Mouse (Mus musculus) MEL (cell line): ENCODE data around the gene Fam161b. TPM values are rescaled to one million over a fixed set of nuclear protein-coding genes. Genes with fewer than 3 reads are reported as not detected.

Experiments used
- DNase-seq: peaks from one replicate; pipeline ENCODE4 v3.0.0; 2011; ENCODE audit warnings: low read depth, low spot score
- H3K27ac ChIP-seq: 2 replicates; pipeline ENCODE4 v1.5.1; 2012; ENCODE audit warnings: low read depth, mild to moderate bottlenecking, control low read depth, low read length, moderate library complexity; ENCODE audit not compliant: control insufficient read depth
- H3K27me3 ChIP-seq, 2 experiments: fragments of 150-350 bp in 1 of 2; sonication (generic) in 1 of 2; 2 replicates each; pipeline ENCODE4 v1.6.1; 2012; ENCODE audit warnings: low read length in 2 of 2, mild to moderate bottlenecking in 2 of 2, improper control_type of control experiment in 1 of 2, moderate library complexity in 1 of 2; ENCODE audit not compliant: insufficient read depth in 2 of 2, control insufficient read depth in 1 of 2
- H3K36me3 ChIP-seq, 2 experiments: 2 replicates each; pipeline ENCODE4 v1.6.1; 2012 to 2014; ENCODE audit warnings: low read length in 2 of 2, improper control_type of control experiment in 1 of 2, inconsistent platforms in 1 of 2, mild to moderate bottlenecking in 1 of 2; ENCODE audit not compliant: insufficient read depth in 2 of 2, control insufficient read depth in 1 of 2
- H3K4me1 ChIP-seq, 2 experiments: fragments of 150-350 bp in 1 of 2; sonication (generic) in 1 of 2; 2 replicates each; pipeline ENCODE4 v1.6.1; 2012; ENCODE audit warnings: low read length in 2 of 2, improper control_type of control experiment in 1 of 2, mild to moderate bottlenecking in 1 of 2; ENCODE audit not compliant: insufficient read depth in 2 of 2, control insufficient read depth in 1 of 2
- H3K4me3 ChIP-seq, 2 experiments: fragments of 150-350 bp in 1 of 2; sonication (generic) in 1 of 2; 2 replicates each; pipeline ENCODE4 v1.5.1; 2012; ENCODE audit warnings: low read depth in 2 of 2, low read length in 2 of 2, mild to moderate bottlenecking in 2 of 2, moderate library complexity in 2 of 2, control low read depth in 1 of 2, improper control_type of control experiment in 1 of 2; ENCODE audit not compliant: control insufficient read depth in 1 of 2, insufficient read depth in 1 of 2
- H3K79me2 ChIP-seq: 2 replicates; pipeline ENCODE4 v1.6.1; 2012; ENCODE audit warnings: mild to moderate bottlenecking, low read length, moderate library complexity; ENCODE audit not compliant: control insufficient read depth, poor library complexity, insufficient read depth
- H3K9ac ChIP-seq: 2 replicates; pipeline ENCODE4 v1.6.1; 2012; ENCODE audit warnings: low read depth, mild to moderate bottlenecking, control low read depth, low read length, moderate library complexity; ENCODE audit not compliant: control insufficient read depth, poor library complexity, severe bottlenecking
- H3K9me3 ChIP-seq: fragments of 150-350 bp; sonication (generic); replicated peaks from 2 replicates; pipeline ENCODE4 v1.6.1; 2012; ENCODE audit warnings: mild to moderate bottlenecking, low read length, improper control_type of control experiment, moderate library complexity; ENCODE audit not compliant: insufficient read depth
- BHLHE40 ChIP-seq: IDR thresholded peaks from 2 replicates; pipeline ENCODE4 v1.6.1; 2012; ENCODE audit warnings: low read depth, mild to moderate bottlenecking, inconsistent platforms, low read length, improper control_type of control experiment, borderline replicate concordance
- CHD2 ChIP-seq: IDR thresholded peaks from 2 replicates; pipeline ENCODE4 v1.6.1; 2011; ENCODE audit warnings: low read length, improper control_type of control experiment
- CTCF ChIP-seq, 3 experiments: IDR thresholded peaks in 2 of 3; conservative IDR thresholded peaks in 1 of 3; 2 replicates each; pipeline ENCODE4 v1.5.1; 2011 to 2012; ENCODE audit warnings: low read length in 3 of 3, low read depth in 2 of 3, mild to moderate bottlenecking in 2 of 3, improper control_type of control experiment in 1 of 3, inconsistent platforms in 1 of 3, mixed read lengths in 1 of 3, moderate library complexity in 1 of 3; ENCODE audit not compliant: control insufficient read depth in 1 of 3, insufficient read depth in 1 of 3, poor library complexity in 1 of 3, severe bottlenecking in 1 of 3
- GATA1 ChIP-seq: IDR thresholded peaks from 2 replicates; pipeline ENCODE4 v1.6.1; 2011; ENCODE audit warnings: low read depth, low read length, improper control_type of control experiment
- JUND ChIP-seq: IDR thresholded peaks from 2 replicates; pipeline ENCODE4 v1.6.1; 2011; ENCODE audit warnings: low read depth, mild to moderate bottlenecking, improper control_type of control experiment, low read length
- KAT2A ChIP-seq: conservative IDR thresholded peaks from 2 replicates; pipeline ENCODE4 v1.6.1; 2012; ENCODE audit warnings: low read depth, low read length, improper control_type of control experiment, inconsistent platforms
- MAX ChIP-seq: IDR thresholded peaks from 2 replicates; pipeline ENCODE4 v1.6.1; 2011; ENCODE audit warnings: low read length, improper control_type of control experiment
- MAZ ChIP-seq: IDR thresholded peaks from 2 replicates; pipeline ENCODE4 v1.6.1; 2012; ENCODE audit warnings: low read depth, mild to moderate bottlenecking, inconsistent platforms, low read length, improper control_type of control experiment
- MEF2A ChIP-seq: IDR thresholded peaks from 2 replicates; pipeline ENCODE4 v1.6.1; 2014; ENCODE audit warnings: low read depth, mild to moderate bottlenecking, inconsistent platforms, low read length, improper control_type of control experiment; ENCODE audit not compliant: poor library complexity, insufficient replicate concordance, severe bottlenecking; ENCODE audit errors: extremely low read depth
- MXI1 ChIP-seq: IDR thresholded peaks from 2 replicates; pipeline ENCODE4 v1.6.1; 2011; ENCODE audit warnings: mild to moderate bottlenecking, low read depth, low read length, improper control_type of control experiment
- MYC ChIP-seq: IDR thresholded peaks from 2 replicates; pipeline ENCODE4 v1.6.1; 2011; ENCODE audit warnings: low read depth, mild to moderate bottlenecking, low read length, improper control_type of control experiment, moderate library complexity
- POLR2AphosphoS2 ChIP-seq: IDR thresholded peaks from 2 replicates; pipeline ENCODE4 v1.6.1; 2011; ENCODE audit warnings: low read length, improper control_type of control experiment
- POLR2AphosphoS5 ChIP-seq: IDR thresholded peaks from 2 replicates; pipeline ENCODE4 v1.6.1; 2012; ENCODE audit warnings: low read depth, borderline replicate concordance, mild to moderate bottlenecking, inconsistent platforms, low read length, moderate library complexity, mixed read lengths
- RCOR1 ChIP-seq: IDR thresholded peaks from 2 replicates; pipeline ENCODE4 v1.6.1; 2012; ENCODE audit warnings: low read depth, mild to moderate bottlenecking, inconsistent platforms, low read length, improper control_type of control experiment
- SMC3 ChIP-seq: IDR thresholded peaks from 2 replicates; pipeline ENCODE4 v1.6.1; 2011; ENCODE audit warnings: low read depth, low read length, improper control_type of control experiment
- TAL1 ChIP-seq: IDR thresholded peaks from 2 replicates; pipeline ENCODE4 v1.6.1; 2012; ENCODE audit warnings: mild to moderate bottlenecking, inconsistent platforms, low read length, moderate library complexity, mixed read lengths
- ZC3H11A ChIP-seq: IDR thresholded peaks from 2 replicates; pipeline ENCODE4 v1.6.1; 2012; ENCODE audit warnings: low read depth, mild to moderate bottlenecking, inconsistent platforms, low read length, improper control_type of control experiment
- ZKSCAN1 ChIP-seq: IDR thresholded peaks from 2 replicates; pipeline ENCODE4 v1.6.1; 2012; ENCODE audit warnings: low read depth, mild to moderate bottlenecking, inconsistent platforms, low read length, improper control_type of control experiment, moderate library complexity
- ZNF384 ChIP-seq: IDR thresholded peaks from 2 replicates; pipeline ENCODE4 v1.6.1; 2012; ENCODE audit warnings: low read depth, mild to moderate bottlenecking, inconsistent platforms, low read length, improper control_type of control experiment
- polyA plus RNA-seq, 2 experiments: library from polyadenylated mRNA; stranded (reverse) in 1 of 2; unstranded in 1 of 2; fragments of >175 nt in 1 of 2; fragments of >200 nt in 1 of 2; gene quantifications; 2 replicates each; pipeline versions ENCODE4 v1.2.1 to v1.2.4; 2012; ENCODE audit warnings: low replicate concordance in 2 of 2, low read depth in 1 of 2; ENCODE audit not compliant: insufficient read length in 2 of 2, insufficient read depth in 1 of 2, missing spikeins in 1 of 2
- total RNA-seq: library from RNA; depleted of rRNA; stranded (reverse); fragments of 300-350 nt; gene quantifications from 2 replicates; pipeline ENCODE4 v1.2.3, GENCODE M21; 2012

The Fam161b gene
- total and polyA plus RNA-seq, 3 experiments: 0.46 to 1.1 TPM; not detected in 1

GRCm38 (mm10) chr12:84404541-84404940 lies 42.9 kb upstream of the Fam161b start:
- H3K79me2 ChIP-seq: no peaks in the 10 kb centered on the region; the same call in 1 of the 2 replicates
- H3K9ac ChIP-seq: no peak overlapping the region
- no peak for DNase-seq
- H3K36me3 ChIP-seq: peaks cover 0 to 21% of the 10 kb centered on the region in 2 experiments; a peak in 3 of 4 replicates
- TF ChIP-seq KAT2A: no peak
- TF ChIP-seq POLR2AphosphoS2: no peak
- TF ChIP-seq CHD2: no peak
- no peak for TF ChIP-seq MYC
- no peak for TF ChIP-seq SMC3
- TF ChIP-seq MEF2A: no peak
- TF ChIP-seq TAL1: no peak
- TF ChIP-seq ZKSCAN1: no peak
- no peak for TF ChIP-seq BHLHE40
- no peak for TF ChIP-seq MXI1
- TF ChIP-seq MAZ: no peak
- TF ChIP-seq GATA1: no peak
- TF ChIP-seq JUND: no peak
- no peak for TF ChIP-seq CTCF (IDR thresholded peaks at IDR 0.05 in 2 of 3, conservative IDR thresholded peaks at IDR 0.05 in 1 of 3; ENCODE audit: control insufficient read depth in 1 of 3, insufficient read depth in 1 of 3, low read depth in 2 of 3, low read length in 3 of 3, poor library complexity in 1 of 3, severe bottlenecking in 1 of 3)
- TF ChIP-seq RCOR1: no peak
- TF ChIP-seq POLR2AphosphoS5: no peak
- no peak for TF ChIP-seq ZNF384
- no peak for TF ChIP-seq ZC3H11A
- TF ChIP-seq MAX: no peak
- H3K9me3 ChIP-seq: no peaks in the 10 kb centered on the region
- H3K27ac ChIP-seq: no peak overlapping the region
- no peak overlapping the region for H3K4me3 ChIP-seq
- H3K4me1 ChIP-seq: peaks cover 14 to 20% of the 10 kb centered on the region in 2 experiments
- H3K27me3 ChIP-seq: no peaks in the 10 kb centered on the region

- Histone ChIP-seq H3K27ac (no peak overlapping the region), H3K4me1 (peaks cover 15 to 19% of the 10 kb centered on the region in 2 experiments), H3K36me3 (peaks cover 0 to 24% of the 10 kb centered on the region in 2 experiments; a peak in 3 of 4 replicates), H3K9ac (no peak overlapping the region), H3K4me3 (no peak overlapping the region), H3K9me3 (no peaks in the 10 kb centered on the region), H3K79me2 (no peaks in the 10 kb centered on the region), H3K27me3 (no peaks in the 10 kb centered on the region)
- no peak for TF ChIP-seq JUND
- no peak for DNase-seq
These were observed 41.3 kb upstream of the Fam161b start for GRCm38 (mm10) chr12:84402923-84403322.
